Mouse (Mus musculus): ENCODE data around the gene Epb41l2. TPM values are rescaled to one million over a fixed set of nuclear protein-coding genes. Genes with fewer than 3 reads are reported as not detected.

Gene Epb41l2
- polyA plus RNA-seq, 1 experiment = 44.5 TPM

GRCm38 (mm10) chr10:25371915-25372371 lies 12.3 kb downstream of the Epb41l2 start:
- Histone ChIP-seq H3K4me3 (ENCODE audit: extremely low read depth, insufficient read depth, insufficient read length) (no peak overlapping the region), H3K27ac (ENCODE audit: insufficient read depth, low read length) (no peak overlapping the region), H3K36me3 (ENCODE audit: control insufficient read depth, insufficient read depth, low read length) (no peaks in the 10 kb centered on the region; the same call in 1 of the 2 replicates), H3K27me3 (ENCODE audit: control insufficient read depth, insufficient read depth, low read length) (no peaks in the 10 kb centered on the region), H3K4me1 (ENCODE audit: control insufficient read depth, insufficient read depth, insufficient read length) (peaks cover 2% of the 10 kb centered on the region; the same call in 1 of the 2 replicates)
- TF ChIP-seq CTCF (IDR thresholded peaks at IDR 0.05; ENCODE audit: extremely low read depth, insufficient read depth, insufficient read length, insufficient replicate concordance) (no peak), POLR2A (IDR thresholded peaks at IDR 0.05; ENCODE audit: low read depth, low read length) (no peak)
- 38% methylated on average over 3 of the region's 3 CpGs for WGBS
- no peak for DNase-seq (ENCODE audit: low read depth in 1 of 2, low spot score in 2 of 2)

GRCm38 (mm10) chr10:25372510-25373148 lies 13.0 kb downstream of the Epb41l2 start:
- no peaks in the 10 kb centered on the region; the same call in 1 of the 2 replicates for H3K4me1 ChIP-seq (ENCODE audit: control insufficient read depth, insufficient read depth, insufficient read length)
- no peak for DNase-seq (ENCODE audit: low read depth in 1 of 2, low spot score in 2 of 2)
- no peaks in the 10 kb centered on the region for H3K27me3 ChIP-seq (ENCODE audit: control insufficient read depth, insufficient read depth, low read length)
- H3K36me3 ChIP-seq (ENCODE audit: control insufficient read depth, insufficient read depth, low read length) = no peaks in the 10 kb centered on the region; the same call in 1 of the 2 replicates
- WGBS = 73% methylated on average over 10 of the region's 10 CpGs
- TF ChIP-seq CTCF (IDR thresholded peaks at IDR 0.05; ENCODE audit: extremely low read depth, insufficient read depth, insufficient read length, insufficient replicate concordance) = no peak
- TF ChIP-seq POLR2A (IDR thresholded peaks at IDR 0.05; ENCODE audit: low read depth, low read length) = no peak
- no peak overlapping the region for H3K4me3 ChIP-seq (ENCODE audit: extremely low read depth, insufficient read depth, insufficient read length)
- H3K27ac ChIP-seq (ENCODE audit: insufficient read depth, low read length) = no peak overlapping the region

GRCm38 (mm10) chr10:25375036-25375435 lies 15.4 kb downstream of the Epb41l2 start:
- Histone ChIP-seq H3K4me1 (ENCODE audit: control insufficient read depth, insufficient read depth, insufficient read length) (no peaks in the 10 kb centered on the region; the same call in 1 of the 2 replicates), H3K4me3 (ENCODE audit: extremely low read depth, insufficient read depth, insufficient read length) (no peak overlapping the region), H3K27me3 (ENCODE audit: control insufficient read depth, insufficient read depth, low read length) (no peaks in the 10 kb centered on the region), H3K36me3 (ENCODE audit: control insufficient read depth, insufficient read depth, low read length) (peaks cover 5% of the 10 kb centered on the region), H3K27ac (ENCODE audit: insufficient read depth, low read length) (no peak overlapping the region)
- TF ChIP-seq POLR2A (IDR thresholded peaks at IDR 0.05; ENCODE audit: low read depth, low read length) (no peak), CTCF (IDR thresholded peaks at IDR 0.05; ENCODE audit: extremely low read depth, insufficient read depth, insufficient read length, insufficient replicate concordance) (no peak)
- 95% methylated on average over 4 of the region's 4 CpGs for WGBS
- DNase-seq (ENCODE audit: low read depth in 1 of 2, low spot score in 2 of 2) = no peak

- Histone ChIP-seq H3K27ac (ENCODE audit: insufficient read depth, low read length) (no peak overlapping the region), H3K36me3 (ENCODE audit: control insufficient read depth, insufficient read depth, low read length) (peaks cover 5% of the 10 kb centered on the region), H3K27me3 (ENCODE audit: control insufficient read depth, insufficient read depth, low read length) (no peaks in the 10 kb centered on the region), H3K4me3 (ENCODE audit: extremely low read depth, insufficient read depth, insufficient read length) (no peak overlapping the region), H3K4me1 (ENCODE audit: control insufficient read depth, insufficient read depth, insufficient read length) (no peaks in the 10 kb centered on the region)
- WGBS = 77% methylated on average over 6 of the region's 6 CpGs
- DNase-seq (ENCODE audit: low read depth in 1 of 2, low spot score in 2 of 2) = no peak
- TF ChIP-seq POLR2A (IDR thresholded peaks at IDR 0.05; ENCODE audit: low read depth, low read length) = no peak
- no peak for TF ChIP-seq CTCF (IDR thresholded peaks at IDR 0.05; ENCODE audit: extremely low read depth, insufficient read depth, insufficient read length, insufficient replicate concordance)
These were observed 21.3 kb downstream of the Epb41l2 start for GRCm38 (mm10) chr10:25380746-25381481.

- TF ChIP-seq POLR2A (IDR thresholded peaks at IDR 0.05; ENCODE audit: low read depth, low read length) (no peak), CTCF (IDR thresholded peaks at IDR 0.05; ENCODE audit: extremely low read depth, insufficient read depth, insufficient read length, insufficient replicate concordance) (no peak)
- Histone ChIP-seq H3K4me3 (ENCODE audit: extremely low read depth, insufficient read depth, insufficient read length) (no peak overlapping the region), H3K4me1 (ENCODE audit: control insufficient read depth, insufficient read depth, insufficient read length) (peaks cover 2% of the 10 kb centered on the region; the same call in 1 of the 2 replicates), H3K27ac (ENCODE audit: insufficient read depth, low read length) (no peak overlapping the region), H3K36me3 (ENCODE audit: control insufficient read depth, insufficient read depth, low read length) (peaks cover 5% of the 10 kb centered on the region), H3K27me3 (ENCODE audit: control insufficient read depth, insufficient read depth, low read length) (no peaks in the 10 kb centered on the region)
- DNase-seq (ENCODE audit: low read depth in 1 of 2, low spot score in 2 of 2) = no peak
- 85% methylated on average over 10 of the region's 10 CpGs for WGBS
These were observed 22.4 kb downstream of the Epb41l2 start for GRCm38 (mm10) chr10:25381951-25382350.

GRCm38 (mm10) chr10:25383171-25383570 lies 23.6 kb downstream of the Epb41l2 start:
- H3K4me1 ChIP-seq (ENCODE audit: control insufficient read depth, insufficient read depth, insufficient read length) = peaks cover 2% of the 10 kb centered on the region; the same call in 1 of the 2 replicates
- DNase-seq (ENCODE audit: low read depth in 1 of 2, low spot score in 2 of 2) = no peak
- no peak for TF ChIP-seq POLR2A (IDR thresholded peaks at IDR 0.05; ENCODE audit: low read depth, low read length)
- no peak for TF ChIP-seq CTCF (IDR thresholded peaks at IDR 0.05; ENCODE audit: extremely low read depth, insufficient read depth, insufficient read length, insufficient replicate concordance)
- H3K36me3 ChIP-seq (ENCODE audit: control insufficient read depth, insufficient read depth, low read length) = peaks cover 5% of the 10 kb centered on the region
- no peak overlapping the region for H3K4me3 ChIP-seq (ENCODE audit: extremely low read depth, insufficient read depth, insufficient read length)
- 33% methylated on average over 5 of the region's 5 CpGs for WGBS
- no peaks in the 10 kb centered on the region for H3K27me3 ChIP-seq (ENCODE audit: control insufficient read depth, insufficient read depth, low read length)
- H3K27ac ChIP-seq (ENCODE audit: insufficient read depth, low read length) = no peak overlapping the region

Measured in spleen, adult 2 months (tissue).